Mouse (Mus musculus): Measurements from ENCODE around the gene Man2b2.

Man2b2 gene

DNA sequence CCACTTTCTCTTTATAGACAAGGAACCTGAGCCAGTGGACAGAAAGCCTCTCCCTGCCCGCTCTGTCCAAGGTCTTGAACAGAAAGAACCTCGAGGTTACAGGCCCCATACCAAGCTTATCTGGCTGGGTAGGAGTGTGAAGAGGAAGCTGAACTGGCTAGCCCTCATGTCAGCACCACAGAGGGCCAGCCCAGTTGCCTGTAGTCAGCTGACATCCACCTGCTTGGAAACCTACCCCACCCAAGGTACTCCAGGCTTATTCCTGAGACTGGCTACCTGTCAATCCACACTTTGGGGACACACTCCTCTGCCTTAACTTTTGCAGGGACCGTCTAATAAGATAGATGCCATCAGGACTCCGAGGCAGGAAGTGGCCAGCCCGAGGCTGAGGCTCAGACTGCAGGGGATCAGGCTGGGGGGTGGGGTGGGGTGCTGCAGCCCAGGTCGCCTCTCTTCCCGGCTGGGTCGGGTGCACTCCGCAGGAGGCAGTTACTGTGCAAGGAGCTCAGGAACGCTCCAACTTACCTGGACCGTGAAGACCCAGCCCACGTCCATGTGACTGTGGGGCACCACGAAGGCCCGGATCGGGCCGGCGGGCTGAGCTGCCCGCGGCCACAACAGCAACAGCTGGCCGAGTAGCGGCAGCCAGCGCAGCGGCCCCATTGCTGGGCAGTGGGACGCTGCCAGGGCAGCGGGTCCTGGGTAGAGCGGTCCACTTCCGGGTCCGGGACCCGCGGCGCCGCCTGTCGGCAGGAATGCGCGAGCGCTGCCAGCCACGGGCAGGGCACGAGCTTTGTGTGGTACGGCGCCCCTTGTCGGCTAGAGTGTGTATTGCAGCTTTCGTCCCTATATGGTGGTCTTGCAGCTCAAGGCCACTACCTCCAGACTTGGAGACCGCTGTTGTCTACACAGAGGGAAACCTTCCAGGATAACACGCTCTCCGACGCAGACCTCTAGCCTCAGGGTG is at the start of gene Man2b2:
TSS of gene Man2b2 (minus strand) at position 741 of the 967 bp plus-strand sequence.
- DNase-seq (ENCODE audit: low spot score) = peak; percentile 91

DNA sequence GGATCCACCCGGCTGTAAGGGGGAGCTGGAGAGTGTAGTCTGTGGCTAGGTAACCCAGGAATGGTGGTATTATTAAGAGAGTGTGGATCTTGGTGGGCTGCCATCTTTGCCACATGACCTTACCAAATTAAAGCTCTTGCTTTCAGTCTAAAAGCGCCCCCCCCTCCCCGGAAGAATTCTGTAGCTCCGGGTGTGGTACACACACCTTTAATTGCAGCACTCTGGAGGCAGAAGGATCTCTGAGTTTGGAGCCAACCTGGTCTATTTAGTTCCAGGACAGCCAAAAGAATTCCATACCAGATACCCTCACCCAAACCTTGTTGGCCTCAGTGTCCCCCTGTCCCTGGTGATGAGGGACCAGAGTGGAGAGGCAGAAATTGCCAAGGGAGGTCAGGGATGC is 48.3 kb upstream of the Man2b2 start:
- no peak for DNase-seq (ENCODE audit: low spot score)

DNA sequence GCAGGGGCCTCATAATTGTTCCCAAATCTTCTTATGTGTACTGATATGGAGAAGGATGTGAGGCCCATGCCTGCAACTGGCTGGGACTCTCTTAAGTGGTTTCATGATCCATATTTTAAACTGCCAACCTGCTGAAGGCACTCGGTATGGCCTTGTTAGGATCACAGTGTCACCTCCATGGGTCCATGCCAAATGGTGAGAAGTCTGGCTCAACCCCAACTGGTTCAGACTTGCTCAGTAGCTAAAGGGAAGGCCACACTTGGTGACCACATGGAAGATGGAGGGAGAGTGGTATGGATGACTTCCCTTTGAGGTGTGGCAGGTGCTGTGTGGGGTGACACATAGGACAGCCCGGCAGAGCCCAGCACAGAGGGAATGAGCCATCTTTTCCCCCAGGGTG is 47.2 kb upstream of the Man2b2 start:
- no peak for DNase-seq (ENCODE audit: low spot score)

DNA sequence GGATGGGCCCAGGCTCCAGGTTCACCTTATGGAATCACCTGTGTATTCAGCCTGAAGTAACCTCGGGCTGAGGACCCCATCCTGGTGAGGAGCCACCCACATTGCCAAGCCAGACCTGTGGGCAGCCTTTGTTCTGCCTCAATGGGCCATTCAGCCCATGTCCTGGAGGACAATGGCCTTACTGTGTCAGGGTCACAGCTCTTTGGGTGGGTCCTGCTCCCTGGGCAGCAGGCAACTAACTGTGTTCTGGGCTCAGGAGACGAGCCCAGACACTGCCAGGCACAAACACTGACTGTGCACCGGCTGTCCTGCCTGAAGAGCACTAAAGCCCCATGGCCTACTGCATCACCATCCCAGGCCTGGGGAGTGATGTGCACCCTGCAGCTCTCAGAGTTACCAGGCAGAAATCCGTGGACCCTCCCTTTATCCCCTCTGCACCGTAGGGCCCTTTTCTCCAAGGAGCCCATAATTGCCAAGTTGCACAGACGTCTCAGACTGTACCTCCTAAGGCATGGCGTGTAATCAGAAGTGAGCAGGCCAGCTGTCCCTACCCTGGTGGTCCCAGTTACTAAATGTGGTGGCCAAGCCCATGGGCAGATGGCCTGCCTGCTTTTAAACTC is 46.4 kb upstream of the Man2b2 start:
- no peak for DNase-seq (ENCODE audit: low spot score)

DNA sequence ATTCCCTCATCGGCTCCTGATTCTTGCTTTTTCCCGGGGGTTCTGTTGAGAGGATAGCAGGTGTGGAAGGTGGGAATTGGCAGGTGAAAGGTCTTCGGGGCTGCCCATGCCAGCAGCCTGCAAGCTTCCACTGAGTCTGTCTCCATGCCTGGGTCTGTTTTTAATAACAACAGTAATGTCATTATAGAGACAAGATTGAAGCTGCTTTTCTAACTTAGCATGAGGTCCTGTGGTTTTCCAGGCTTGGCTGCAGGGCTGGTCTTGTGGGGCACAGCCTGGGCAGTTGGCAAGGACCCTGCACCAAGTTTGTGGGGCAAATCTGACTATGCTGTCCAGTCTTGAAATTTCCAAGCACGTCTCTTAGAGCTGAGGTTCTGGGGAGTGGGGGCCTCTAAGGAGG is 45.5 kb upstream of the Man2b2 start:
- no peak for DNase-seq (ENCODE audit: low spot score)

DNA sequence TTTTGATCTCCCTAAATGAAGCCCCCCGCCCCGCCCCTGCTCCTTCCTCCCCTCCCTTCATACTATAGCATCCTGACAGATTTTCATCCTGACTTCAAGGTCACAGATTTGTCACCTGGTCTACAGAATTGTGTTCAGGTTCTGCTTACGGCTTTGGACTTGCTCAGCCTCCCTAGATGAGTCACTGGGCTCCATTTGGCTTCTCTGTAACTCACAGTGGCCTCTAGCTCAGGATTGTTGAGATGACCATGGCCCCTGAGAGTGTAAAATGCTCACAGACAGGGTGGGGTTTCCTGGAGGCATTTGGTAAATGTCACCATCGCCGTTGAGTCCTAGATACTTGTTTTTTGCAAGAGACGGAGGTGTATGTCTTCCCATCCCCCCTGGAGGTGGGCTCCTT is 40.5 kb upstream of the Man2b2 start:
- no peak for DNase-seq (ENCODE audit: low spot score)

DNA sequence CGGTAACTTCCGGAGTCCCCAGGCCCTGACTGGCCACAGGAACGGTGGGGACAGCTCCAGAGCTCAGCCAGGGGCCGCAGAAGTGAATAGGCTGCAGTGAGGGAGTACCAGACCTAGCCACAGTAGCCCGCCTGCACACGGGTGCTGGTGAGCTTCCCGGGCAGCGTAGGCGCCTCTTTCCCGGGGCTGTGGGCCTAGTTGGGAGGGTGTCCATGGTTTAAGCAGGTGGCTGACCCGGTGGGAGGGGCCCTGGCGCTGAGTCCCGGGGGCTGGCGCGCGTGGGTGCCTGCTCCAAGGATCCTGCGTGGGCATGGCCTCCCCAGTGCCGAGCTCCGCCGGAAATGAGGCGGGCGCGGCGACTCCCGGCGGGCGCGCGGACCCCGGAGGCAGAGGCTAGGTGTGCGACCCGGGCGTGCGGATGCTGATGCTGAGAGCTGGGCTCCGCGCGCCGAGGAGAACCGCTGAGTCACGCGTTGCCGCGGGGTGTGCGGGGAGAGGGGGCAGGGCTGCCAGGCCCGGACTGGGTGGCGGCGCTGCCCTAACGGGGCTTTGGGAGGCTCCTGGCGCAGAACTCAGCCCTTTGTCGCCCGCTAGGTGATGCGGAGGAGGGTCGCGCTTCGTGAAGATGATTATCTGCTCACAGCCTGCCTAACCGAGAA is 39.3 kb upstream of the Man2b2 start:
- peak; percentile 18 for DNase-seq (ENCODE audit: low spot score)

DNA sequence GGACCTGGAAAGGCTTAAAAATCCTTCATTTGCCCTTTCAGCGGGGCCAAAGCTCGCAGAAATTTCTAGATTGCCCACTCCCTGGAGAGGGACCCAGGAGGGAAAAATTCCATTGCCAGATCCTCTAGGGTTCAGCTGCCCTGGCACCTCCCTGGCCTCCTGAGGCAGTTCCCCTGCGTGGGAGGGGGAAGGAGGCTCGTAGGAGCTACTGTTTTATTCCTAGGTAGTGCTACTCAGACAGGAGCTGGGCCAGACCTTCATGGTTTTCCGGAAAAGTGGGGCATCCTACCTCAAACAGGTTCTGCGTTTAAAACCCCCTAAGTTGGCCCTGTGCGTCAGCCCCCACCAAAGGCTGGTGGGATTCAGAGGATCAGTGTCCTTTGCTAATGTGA is 38.7 kb upstream of the Man2b2 start:
- DNase-seq (ENCODE audit: low spot score) = no peak

DNA sequence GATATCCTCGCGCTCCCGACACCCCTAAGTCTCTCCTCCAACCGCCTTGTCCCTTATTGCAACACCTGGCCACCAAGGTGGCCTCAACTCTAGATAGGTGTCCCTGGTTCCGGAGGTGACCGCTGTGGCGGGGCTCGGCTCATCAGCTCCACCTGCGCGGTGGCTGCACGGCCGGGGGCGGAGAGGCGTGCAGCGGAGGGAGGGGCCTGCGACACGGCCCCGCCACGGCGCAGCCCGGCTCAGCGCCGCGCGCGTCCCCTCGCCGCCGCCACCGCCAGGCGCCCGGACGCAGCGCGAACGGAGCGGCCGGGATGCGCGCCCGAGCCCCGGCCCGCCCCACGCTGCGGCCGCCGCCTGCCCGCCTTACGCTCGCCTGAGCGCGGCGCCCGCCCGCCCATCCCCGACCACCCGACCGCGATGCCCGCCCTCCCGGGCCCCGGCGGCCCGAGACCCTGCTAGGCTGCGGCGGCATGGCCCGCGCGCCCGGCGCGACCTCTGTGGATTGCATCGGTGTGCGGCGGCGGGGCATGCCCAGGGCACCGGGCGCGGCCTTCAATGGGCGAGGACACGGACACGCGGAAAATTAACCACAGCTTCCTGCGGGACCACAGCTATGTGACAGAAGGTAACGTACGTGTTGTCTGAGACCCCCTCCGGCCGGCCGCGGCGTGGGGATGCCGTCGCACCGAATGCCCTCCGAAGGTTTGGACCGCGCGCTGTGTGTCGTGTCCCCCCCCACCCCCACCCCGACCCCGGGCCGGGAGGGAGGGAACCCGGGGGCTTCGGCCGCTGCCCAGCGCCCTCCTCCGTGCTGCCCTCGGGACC is 38.0 kb upstream of the Man2b2 start, which contains the start of gene Ppp2r2c:
TSS of gene Ppp2r2c (plus strand) at position 248 of the 825 bp plus-strand sequence.
- peak; percentile 19 for DNase-seq (ENCODE audit: low spot score)

DNA sequence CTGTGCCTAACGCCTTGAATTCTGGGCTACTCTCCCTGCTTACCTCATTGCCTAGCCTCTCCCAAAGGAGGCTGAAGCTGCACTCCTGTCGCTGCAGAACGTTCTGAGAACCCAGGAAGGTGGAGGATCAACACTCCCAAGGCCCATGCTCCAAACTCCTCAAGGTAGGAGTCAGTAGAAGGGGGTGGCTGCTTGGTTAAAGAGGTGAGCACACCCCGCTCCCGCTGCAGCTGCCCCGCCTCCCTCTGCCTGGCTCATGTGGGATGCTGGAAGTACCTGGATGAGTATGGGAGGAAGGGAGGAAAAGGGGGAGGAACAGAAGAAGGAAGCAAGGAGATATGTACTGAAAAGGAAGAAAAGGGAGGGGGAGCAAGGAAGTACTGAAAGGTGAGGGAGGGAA is 37.1 kb upstream of the Man2b2 start:
- DNase-seq (ENCODE audit: low spot score) = no peak

DNA sequence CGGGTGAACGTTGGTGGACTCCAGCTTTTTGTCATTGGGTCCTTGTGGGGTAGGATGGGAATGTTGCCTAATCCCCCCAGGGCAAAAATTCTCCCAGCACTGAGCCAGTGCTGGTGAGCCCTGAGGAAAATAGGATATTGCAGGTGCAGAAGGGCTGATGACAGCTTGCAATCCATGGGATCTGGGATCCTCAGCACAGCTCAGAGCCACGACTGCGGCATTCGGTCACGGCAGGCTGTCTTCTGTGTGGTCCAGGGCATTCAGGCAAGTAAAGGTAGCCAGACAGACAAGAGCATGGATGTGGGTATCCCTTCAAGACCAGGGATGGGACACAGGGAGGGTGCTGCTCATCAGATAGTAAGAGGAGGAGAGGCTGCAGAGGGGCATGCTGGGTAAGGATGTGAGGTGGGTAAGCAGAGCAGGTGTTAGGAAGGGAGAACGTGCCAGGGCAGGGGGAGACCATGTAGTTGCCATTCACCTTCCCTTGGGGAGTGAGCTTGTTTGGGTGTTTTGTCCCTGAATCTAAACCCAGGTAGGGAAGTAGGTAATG is 36.3 kb upstream of the Man2b2 start:
- no peak for DNase-seq (ENCODE audit: low spot score)

DNA sequence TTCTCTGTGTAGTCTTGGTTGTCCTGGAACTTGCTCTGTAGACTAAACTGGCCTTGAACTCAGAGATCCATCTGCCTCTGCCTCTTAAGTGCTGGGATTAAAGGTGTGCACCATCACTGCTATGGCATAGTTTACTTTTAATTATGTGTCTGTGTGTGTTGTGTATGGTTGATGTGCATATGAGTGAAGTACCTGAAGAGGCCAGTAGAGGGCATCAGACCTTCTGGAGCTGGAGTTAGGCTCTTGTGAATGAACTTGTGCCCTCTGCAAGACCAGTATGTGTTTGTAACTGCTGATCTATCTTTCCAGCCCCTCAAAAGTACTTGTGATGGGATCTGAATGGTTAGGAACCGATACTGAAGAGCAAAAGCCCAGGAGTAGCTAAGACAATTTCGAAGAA is 30.6 kb upstream of the Man2b2 start:
- DNase-seq (ENCODE audit: low spot score) = no peak

DNA sequence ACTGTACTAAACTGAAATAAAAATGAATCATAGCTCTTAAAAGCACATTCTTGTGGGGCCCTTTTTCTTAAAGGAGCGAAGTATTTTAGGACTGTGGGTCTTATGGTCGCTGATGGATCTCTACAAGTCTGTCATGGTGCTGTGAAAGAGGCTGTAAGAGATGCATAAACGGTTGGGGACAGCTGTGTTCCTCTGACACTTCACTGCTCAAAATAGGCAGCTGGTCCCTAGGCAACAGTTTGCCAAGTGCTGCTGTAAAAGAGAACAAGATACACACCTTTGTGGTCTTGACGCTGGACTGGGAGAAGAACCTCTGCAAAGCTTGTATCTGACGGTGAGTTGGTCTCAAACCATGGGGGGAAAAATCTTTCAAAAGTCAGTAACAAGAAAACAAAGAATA is 27.1 kb upstream of the Man2b2 start:
- no peak for DNase-seq (ENCODE audit: low spot score)

DNA sequence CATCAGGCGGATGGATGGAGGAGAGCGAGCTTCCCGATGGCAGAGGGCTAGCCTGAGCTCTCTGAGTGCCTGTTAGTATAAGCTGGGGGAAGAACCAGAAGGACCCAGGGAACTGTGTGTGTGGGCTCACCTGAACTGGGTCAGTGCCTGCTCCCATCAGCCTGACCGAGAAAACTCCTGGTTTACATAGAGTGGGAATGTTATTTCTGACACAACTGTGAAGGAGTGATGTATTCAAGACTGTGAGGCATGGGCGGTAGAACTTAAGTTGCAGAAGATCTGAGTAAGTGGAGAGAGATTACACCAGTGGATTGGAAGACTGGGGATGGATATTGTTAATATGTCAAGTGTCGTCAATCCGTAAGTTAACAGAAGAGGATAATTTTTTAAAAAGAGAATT is 26.1 kb upstream of the Man2b2 start:
- DNase-seq (ENCODE audit: low spot score) = no peak

DNA sequence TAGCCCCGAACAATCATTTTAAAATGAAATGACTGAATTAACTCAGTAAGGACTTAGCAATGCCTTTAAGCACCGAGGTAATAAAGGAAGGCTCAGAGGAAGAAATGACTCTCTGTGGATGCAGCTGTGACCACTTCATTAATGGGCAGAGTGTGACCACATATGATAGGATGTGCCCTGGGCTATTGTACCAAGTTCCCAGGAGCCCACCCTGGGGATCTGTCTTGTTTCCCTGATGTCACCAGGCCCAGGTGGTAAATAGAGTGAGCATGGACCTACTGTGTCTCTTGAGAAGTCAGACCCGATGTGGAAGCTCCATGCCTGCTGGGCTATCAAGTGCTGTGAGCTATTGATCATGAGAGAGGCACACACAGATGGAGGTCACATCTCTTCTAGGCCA is 24.7 kb upstream of the Man2b2 start:
- no peak for DNase-seq (ENCODE audit: low spot score)

DNA sequence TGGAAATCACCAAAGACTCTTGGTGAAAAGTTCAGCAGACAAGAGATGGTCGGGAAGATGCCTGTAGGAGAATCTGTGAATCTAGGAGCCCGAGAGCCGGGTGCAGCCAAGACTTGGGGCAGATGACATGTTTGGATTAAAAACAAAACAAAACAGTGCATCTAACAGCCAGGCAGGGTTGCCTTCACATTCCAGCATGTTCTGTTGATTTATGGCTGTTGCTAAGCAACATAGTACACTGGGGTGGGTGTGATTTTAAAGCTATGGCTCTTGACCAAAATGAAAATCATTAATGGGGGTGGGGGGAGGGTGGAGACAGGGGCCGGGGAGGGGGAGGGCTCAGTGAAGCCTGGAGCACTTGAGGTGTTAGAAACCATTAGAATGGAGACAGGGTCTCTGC is 21.1 kb upstream of the Man2b2 start:
- no peak for DNase-seq (ENCODE audit: low spot score)

DNA sequence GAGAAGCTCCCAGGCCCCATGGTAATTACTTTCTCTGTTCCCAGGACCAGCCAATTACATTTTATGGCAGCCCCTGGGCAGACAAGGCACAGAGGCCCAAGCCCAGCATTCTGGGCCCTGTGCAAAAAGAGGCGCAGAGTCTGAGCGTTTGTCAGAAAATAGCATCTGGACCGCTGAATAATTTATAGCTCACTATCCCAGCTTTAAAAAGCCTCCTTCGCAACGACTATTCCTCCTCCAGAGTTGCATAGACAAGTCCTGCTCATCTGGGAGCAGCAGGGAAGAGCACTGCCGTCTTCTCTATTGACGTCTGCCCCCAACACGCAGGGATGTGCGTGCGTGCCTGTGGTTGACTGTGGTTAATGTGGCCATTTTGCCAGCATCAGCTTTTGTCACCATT is 14.0 kb upstream of the Man2b2 start:
- no peak for DNase-seq (ENCODE audit: low spot score)

DNA sequence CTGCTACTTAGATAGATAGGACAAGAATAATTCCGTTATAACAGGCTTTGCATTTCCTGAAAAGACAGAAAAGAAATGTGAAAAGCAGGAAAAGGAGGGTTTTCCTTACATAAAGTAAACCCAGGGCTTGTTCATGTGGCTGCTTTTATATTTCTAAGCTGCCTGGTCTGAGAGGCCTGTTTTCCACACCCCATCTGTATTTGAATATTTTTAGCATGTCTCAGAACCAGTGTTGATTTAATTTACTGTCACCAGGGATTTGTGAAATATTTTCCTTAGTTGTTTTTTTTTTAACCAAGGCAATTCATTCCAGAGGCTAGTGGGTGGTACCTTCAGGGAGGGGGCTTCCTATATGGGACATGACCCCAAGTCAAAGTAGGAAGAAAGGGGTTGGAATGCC is 11.2 kb upstream of the Man2b2 start:
- no peak for DNase-seq (ENCODE audit: low spot score)

DNA sequence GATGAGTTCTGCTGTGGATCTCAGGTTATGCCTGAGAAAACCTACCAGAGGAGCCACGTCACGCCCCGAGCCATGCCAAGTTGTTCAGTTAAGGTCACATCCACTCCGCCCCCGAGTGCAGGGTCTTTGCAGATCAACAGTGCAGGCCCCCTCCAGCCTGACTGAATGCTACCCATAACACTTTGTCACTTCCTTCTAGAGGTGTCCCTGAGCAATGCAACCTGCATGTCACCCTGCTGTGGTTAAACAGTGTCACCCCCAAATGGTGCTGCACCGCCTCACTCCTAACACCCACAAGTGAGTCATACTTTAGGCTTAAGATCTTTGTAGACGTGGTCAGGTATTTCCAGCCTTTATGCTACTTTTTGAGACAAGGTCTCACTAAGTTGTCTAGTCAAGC is 9.6 kb upstream of the Man2b2 start:
- DNase-seq (ENCODE audit: low spot score) = no peak

DNA sequence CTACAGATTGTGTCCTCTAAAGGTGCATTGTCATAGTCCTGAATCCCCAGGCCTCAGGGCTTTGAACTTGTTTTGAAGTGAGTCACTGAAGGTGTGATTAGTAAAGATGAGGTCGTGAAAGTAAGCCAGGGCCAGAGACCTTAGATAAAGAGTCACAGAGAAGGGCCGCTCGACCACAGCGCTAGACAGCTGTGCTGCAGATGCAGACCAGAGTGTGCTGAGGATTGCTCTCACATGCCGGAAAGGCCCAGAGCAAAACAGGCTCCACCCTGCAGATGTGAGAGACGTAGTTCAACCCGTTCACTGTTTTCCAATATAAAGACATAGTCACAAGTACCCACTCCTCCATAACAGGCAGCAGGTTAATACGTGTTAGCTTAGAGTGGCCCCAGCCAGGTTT is 9.1 kb upstream of the Man2b2 start:
- no peak for DNase-seq (ENCODE audit: low spot score)

DNA sequence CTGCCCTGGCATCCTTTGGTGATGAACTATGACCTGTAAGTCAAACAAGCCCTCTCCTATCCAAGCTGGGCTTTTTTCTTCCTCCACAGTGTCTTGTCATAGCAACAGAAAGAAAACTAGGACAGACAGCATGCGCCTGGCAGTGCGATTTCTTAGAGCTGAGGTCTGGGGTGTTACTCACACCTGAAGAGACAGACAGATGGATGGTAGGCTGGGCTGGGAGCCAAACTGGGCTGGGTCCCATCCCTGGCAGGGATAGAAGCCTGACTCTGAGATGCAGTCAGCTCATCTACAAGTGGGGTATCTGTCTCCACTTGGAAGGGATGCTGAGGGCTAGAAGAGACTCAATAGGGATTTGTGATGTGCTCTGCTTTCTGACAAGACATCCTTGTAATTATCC is 8.6 kb upstream of the Man2b2 start:
- no peak for DNase-seq (ENCODE audit: low spot score)

DNA sequence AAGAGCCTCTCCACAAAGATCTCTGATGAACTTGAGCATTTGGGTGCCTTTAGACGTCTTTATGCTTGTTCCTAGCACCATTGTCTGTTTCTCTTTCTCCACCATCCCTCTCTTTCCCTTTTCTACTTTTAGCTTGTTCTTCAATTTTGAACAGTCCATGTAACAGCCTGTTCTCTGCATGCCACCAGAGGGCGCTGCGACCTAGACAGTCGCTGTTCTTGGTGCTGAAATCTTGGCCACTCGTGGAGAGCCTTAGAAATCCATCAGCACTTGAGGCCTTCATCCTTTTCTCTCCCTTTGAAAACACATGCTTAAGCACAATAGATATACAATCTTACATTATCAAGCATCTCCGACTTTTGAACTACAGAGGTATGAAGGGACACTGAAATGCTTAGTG is 5.5 kb upstream of the Man2b2 start:
- DNase-seq (ENCODE audit: low spot score) = peak; percentile 72

Measured in ovary, postnatal 36 days (tissue).